Mouse (Mus musculus) bone marrow macrophage, adult 2 months (primary cell): Measurements from ENCODE around the gene Cyp17a1.

Experiments used
- CTCF ChIP-seq: IDR thresholded peaks from 2 replicates; pipeline ENCODE4 v1.5.1; 2012; ENCODE audit warnings: low read depth, mild to moderate bottlenecking, low read length, moderate library complexity
- POLR2A ChIP-seq: IDR thresholded peaks from 2 replicates; pipeline ENCODE4 v1.6.1; 2012; ENCODE audit warnings: mild to moderate bottlenecking, low read depth, low read length, borderline replicate concordance

DNA sequence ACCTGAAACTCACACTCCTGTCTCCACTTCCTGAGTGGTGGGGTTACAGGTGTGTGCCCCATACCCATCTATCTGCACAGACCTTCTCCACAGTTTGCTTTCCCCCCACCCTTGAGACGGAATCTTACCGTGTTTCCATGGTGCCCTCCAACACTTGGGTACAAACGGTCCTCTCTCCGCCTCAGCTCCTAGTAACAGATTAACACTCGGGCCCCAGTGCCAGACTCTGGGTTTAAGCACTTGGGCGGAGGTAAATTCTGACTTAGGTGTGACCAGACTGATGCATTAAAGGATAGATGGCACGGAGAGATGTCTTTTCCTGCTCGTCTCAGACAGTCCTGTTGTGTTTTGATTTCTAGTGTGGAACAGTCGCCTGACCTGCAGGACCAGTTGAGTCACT, 28.2 kb upstream of the Cyp17a1 start:
- TF ChIP-seq CTCF: no peak
- TF ChIP-seq POLR2A: no peak
